Mouse (Mus musculus): ENCODE data around the gene Ints2. TPM values are rescaled to one million over a fixed set of nuclear protein-coding genes. Genes with fewer than 3 reads are reported as not detected.
"Not testable (repeated sequence)": the region's sequence is repeated elsewhere in the genome, so short reads cannot be mapped to it uniquely, and the experiment has no call there.

Gene Ints2
- polyA plus RNA-seq, 1 experiment from 2014 or later = 26.3 TPM

DNA sequence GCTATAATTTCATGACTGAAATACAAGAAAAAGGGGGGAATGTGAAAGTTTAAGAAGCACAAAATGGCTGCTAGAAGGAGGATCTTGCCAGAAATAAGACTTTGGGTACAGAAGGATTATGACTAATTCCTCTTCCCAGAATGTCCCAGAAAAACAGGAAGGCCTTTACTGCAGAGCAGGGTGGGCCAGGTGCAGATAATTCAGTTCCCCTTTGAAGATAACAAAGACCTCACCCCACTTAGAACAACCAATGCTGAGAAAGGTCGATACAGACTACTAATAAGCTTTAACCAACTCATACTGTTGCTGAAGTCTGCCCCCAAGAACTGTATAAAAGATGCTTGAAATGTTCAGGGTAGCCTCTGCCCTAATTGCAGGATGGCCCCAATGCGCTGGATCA lies 48.3 kb downstream of the Ints2 start:
- no peaks in the 10 kb centered on the region for H3K27me3 ChIP-seq (replicated peaks)
- no peak overlapping the region for H3K9ac ChIP-seq
- H3K4me3 ChIP-seq = no peak overlapping the region
- ATAC-seq = no peak
- no peak overlapping the region for H3K27ac ChIP-seq
- peaks cover 85% of the 10 kb centered on the region for H3K36me3 ChIP-seq
- WGBS (ENCODE audit: insufficient replicate concordance) = 64% methylated on average over 2 of the region's 2 CpGs
- H3K9me3 ChIP-seq (replicated peaks) = no peaks in the 10 kb centered on the region
- no peak overlapping the region for H3K4me2 ChIP-seq
- H3K4me1 ChIP-seq = 0 out of 2 replicates have a peak, but pooled peaks cover 4% of the 10 kb centered on the region

DNA sequence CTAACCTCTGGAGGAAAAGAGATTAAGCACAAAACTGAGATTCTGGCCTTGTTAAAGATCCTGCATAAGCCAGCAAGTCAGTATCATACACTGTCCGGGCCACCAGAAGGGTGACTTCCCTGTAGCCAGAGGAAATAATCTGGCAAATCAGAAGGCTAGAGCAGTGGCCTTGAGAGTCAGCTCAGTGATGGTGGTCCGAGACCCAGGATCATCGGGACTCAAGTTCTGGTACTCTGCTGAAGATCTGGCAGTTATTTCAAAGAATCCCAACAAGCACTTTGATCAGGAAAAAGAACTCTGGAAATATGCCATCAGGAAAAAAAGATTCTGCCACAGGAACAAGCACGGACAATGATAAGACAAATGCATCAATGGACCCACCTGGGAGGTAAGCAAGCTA lies 51.5 kb downstream of the Ints2 start:
- no peaks in the 10 kb centered on the region for H3K27me3 ChIP-seq (replicated peaks)
- WGBS (ENCODE audit: insufficient replicate concordance) = 86% methylated on average over 4 of the region's 4 CpGs
- ATAC-seq = no peak
- no peak overlapping the region for H3K4me3 ChIP-seq
- no peak overlapping the region for H3K9ac ChIP-seq
- H3K27ac ChIP-seq = no peak overlapping the region
- H3K4me1 ChIP-seq = peaks cover 19% of the 10 kb centered on the region
- peaks cover 78% of the 10 kb centered on the region for H3K36me3 ChIP-seq
- no peaks in the 10 kb centered on the region for H3K9me3 ChIP-seq (replicated peaks)
- no peak overlapping the region for H3K4me2 ChIP-seq

DNA sequence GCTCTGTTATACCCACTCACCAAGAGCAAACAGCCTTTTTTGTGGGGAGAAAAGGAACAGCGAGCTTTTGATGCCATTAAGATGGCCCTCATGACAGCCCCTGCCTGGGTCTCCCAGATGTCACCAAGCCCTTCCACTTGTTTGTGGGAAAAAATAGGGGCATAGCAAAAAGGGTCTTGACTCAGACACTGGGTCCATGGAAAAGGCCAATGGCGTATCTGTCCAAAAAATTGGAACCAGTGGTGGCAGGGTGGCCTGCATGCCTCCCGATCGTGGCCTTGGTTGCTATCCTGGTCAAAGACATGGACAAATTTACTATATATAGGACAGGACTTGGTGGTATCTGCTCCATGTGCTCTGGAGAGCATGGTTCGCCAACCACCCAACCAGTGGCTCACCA lies 52.3 kb downstream of the Ints2 start:
- no peak overlapping the region for H3K9ac ChIP-seq
- H3K27me3 ChIP-seq (replicated peaks) = no peaks in the 10 kb centered on the region
- 89% methylated on average over 5 of the region's 5 CpGs for WGBS (ENCODE audit: insufficient replicate concordance)
- H3K4me2 ChIP-seq = no peak overlapping the region
- no peaks in the 10 kb centered on the region for H3K9me3 ChIP-seq (replicated peaks)
- H3K36me3 ChIP-seq = peaks cover 76% of the 10 kb centered on the region
- H3K4me3 ChIP-seq = no peak overlapping the region
- H3K4me1 ChIP-seq = peaks cover 24% of the 10 kb centered on the region
- H3K27ac ChIP-seq = no peak overlapping the region
- ATAC-seq = no peak

DNA sequence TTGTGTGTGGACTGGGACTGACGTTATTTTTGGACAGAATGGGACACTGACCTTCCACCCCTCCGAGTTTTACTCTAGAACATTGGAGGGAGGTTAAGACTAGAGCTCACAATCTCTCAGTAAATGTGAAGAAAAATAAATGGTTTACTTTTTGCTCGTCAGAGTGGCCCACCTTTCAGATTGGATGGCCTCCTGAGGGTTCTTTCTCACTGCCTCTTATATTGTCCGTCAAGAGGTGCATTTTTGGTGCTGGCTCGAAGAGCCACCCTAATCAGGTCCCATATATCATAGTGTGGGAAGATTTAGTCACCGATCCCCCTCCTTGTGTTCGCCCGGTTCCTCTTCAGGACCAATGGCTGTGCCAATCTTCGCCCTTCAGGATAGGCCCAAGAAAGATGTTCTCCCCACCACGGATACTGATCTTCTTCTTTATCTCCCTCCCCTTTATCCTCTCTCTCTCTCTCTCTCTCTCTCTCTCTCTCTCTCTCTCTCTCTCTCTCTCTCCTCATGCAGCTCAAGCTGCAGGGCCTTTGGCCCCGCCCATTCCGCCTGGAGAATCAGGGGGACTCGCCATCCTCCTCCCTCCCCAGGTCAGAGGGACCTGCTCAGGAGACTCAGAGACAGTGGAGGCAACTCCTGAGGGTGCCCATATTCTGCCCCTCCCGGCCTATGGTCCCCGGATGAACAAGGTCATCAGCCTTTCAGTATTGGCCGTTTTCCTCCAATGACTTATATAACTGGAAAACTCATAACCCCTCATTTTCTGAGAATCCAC lies 55.3 kb downstream of the Ints2 start:
- no peak for ATAC-seq
- WGBS (ENCODE audit: insufficient replicate concordance) = 26% methylated on average over 16 of the region's 16 CpGs
- peak overlapping the region; percentile 85 for H3K9ac ChIP-seq
- peak overlapping the region; percentile 89 for H3K4me2 ChIP-seq
- peaks cover 64% of the 10 kb centered on the region for H3K36me3 ChIP-seq
- H3K27me3 ChIP-seq (replicated peaks) = no peaks in the 10 kb centered on the region
- peak overlapping the region; percentile 86 for H3K27ac ChIP-seq
- H3K4me1 ChIP-seq = peaks cover 28% of the 10 kb centered on the region
- H3K4me3 ChIP-seq = peak overlapping the region; percentile 88
- H3K9me3 ChIP-seq (replicated peaks) = no peaks in the 10 kb centered on the region

DNA sequence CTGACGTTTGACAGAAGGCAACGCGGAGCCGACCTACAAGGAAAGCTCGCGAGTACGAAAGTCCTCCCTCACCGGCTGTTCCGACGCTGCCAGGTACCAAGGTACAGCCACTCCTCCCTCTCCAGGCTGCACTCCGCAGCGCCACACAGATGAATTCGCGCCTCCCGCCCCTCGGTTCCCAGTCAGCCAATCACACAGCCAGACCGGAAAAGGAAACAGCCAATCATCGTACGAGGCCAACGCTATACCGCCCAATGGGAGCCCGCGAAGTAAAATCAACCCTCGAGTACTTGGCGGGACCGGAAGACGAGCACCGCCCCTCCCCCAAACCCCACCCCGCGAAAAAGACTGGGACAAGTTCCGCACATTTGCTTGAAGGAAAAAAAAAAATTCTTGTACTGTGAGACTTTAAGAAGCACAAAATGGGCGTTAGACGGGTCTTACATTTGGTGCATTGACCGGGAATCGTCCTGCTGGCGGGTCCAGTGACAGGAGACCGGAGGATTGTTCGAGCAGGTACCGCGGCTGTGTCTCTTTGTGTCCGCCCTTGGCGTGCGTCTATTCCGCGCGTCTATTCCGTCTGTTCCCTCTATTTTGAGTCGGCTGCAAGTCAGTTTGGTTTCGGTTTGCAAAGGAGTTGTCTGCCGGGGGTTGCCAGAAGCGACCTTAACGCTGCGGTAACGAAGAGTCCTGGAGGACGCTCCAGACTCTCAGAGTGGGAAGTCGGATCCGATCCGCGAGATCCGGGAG lies 56.2 kb downstream of the Ints2 start, which contains the start of gene Brip1:
Gene Brip1 (minus strand): TSS at position 157 of the 750 bp plus-strand sequence.
- peak; percentile 96 for ATAC-seq
- Histone ChIP-seq H3K27ac (peak within 1 kb of the TSS; percentile 86), H3K4me2 (peak within 1 kb of the TSS; percentile 89), H3K4me3 (peak within 1 kb of the TSS; percentile 88), H3K36me3 (peaks cover 62% of the 10 kb centered on the region), H3K9ac (peak within 1 kb of the TSS; percentile 88), H3K4me1 (peaks cover 28% of the 10 kb centered on the region), H3K27me3 (replicated peaks) (no peaks in the 10 kb centered on the region), H3K9me3 (replicated peaks) (no peaks in the 10 kb centered on the region)
- WGBS (ENCODE audit: insufficient replicate concordance) = under 1% methylated on average over 60 of the region's 60 CpGs

DNA sequence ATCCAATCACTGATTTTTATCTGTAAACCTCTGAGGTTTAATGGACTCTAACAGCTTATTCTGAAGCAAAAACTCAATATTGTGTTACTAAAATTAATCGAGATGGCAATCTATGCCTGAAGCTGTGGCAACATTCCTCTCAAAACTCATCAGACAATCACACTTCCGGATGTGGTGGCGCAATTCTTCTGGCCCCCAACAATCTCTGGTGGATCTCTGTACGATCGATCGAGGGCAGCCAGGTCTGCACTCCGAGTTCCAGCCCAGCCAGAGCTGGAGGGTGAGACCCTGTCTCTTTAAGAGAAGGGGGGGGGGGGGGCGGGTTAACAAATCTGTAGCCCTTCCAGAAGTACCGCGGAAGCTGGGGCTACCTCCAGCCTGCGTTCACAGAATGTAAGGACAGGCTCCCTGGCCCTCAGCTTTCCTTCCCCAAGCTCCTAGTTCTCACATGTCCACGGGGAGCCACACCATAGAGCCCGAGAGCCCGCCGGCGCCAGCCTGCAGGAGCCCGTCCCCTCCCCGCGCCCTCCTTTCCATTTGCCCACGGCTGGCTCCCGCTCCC lies 56.8 kb downstream of the Ints2 start:
- Histone ChIP-seq H3K4me3 (peak overlapping the region; percentile 88), H3K27me3 (replicated peaks) (no peaks in the 10 kb centered on the region), H3K27ac (peak overlapping the region; percentile 86), H3K4me2 (peak overlapping the region; percentile 89), H3K9me3 (replicated peaks) (no peaks in the 10 kb centered on the region), H3K4me1 (peaks cover 28% of the 10 kb centered on the region), H3K36me3 (peaks cover 57% of the 10 kb centered on the region), H3K9ac (peak overlapping the region; percentile 88)
- peak; percentile 67 for ATAC-seq
- under 1% methylated on average over 21 of the region's 21 CpGs for WGBS (ENCODE audit: insufficient replicate concordance)

DNA sequence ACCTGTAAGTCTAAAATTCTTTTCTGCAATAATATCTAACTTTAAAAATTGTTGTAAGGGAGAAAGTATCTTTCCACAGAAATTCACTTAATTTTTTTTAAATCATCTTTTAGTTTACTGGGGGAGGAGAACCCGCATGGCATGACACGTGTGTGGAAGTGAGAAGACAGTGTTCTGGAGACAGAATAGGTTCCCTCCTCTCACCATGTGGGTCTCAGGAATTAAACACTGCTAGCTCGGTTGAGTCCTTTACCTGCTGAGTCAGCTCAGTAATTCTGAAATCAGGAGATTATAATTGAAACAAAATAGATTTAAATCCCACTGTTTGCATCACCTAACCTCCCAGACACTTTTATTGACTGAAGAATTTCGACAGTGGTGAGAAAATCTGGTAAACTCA lies 57.6 kb downstream of the Ints2 start:
- Histone ChIP-seq H3K36me3 (peaks cover 56% of the 10 kb centered on the region), H3K9me3 (replicated peaks) (no peaks in the 10 kb centered on the region), H3K4me1 (peaks cover 28% of the 10 kb centered on the region), H3K9ac (peak overlapping the region; percentile 88), H3K27ac (no peak overlapping the region), H3K4me3 (peak overlapping the region; percentile 88), H3K4me2 (peak overlapping the region; percentile 89), H3K27me3 (replicated peaks) (no peaks in the 10 kb centered on the region)
- no peak for ATAC-seq
- WGBS (ENCODE audit: insufficient replicate concordance) = 58% methylated on average over 4 of the region's 4 CpGs

DNA sequence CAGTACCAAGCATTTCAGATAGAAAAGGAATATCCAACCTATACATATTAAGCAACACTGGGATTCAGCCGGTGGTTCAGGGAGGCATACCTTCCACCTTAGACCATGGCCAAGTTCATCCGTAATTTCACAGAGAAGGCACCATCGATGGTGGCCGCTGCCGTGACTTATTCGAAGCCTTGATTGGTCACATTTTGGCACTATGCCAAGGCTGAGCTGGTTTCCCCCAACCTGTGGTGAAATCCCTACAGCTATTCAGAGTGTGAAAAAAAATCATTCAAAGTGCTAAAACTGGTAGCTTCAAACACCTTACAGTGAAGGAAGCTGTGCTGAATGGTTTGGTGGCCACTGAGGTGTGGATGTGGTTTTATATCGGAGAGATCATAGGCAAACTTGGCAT lies 72.2 kb downstream of the Ints2 start:
- H3K27me3 ChIP-seq (replicated peaks); H3K4me2 ChIP-seq; H3K9me3 ChIP-seq (replicated peaks); H3K27ac ChIP-seq; H3K4me3 ChIP-seq; H3K9ac ChIP-seq; H3K4me1 ChIP-seq; ATAC-seq: not testable (repeated sequence)
- peaks cover 17% of the 10 kb centered on the region for H3K36me3 ChIP-seq
- WGBS (ENCODE audit: insufficient replicate concordance) = 90% methylated on average over 7 of the region's 7 CpGs

DNA sequence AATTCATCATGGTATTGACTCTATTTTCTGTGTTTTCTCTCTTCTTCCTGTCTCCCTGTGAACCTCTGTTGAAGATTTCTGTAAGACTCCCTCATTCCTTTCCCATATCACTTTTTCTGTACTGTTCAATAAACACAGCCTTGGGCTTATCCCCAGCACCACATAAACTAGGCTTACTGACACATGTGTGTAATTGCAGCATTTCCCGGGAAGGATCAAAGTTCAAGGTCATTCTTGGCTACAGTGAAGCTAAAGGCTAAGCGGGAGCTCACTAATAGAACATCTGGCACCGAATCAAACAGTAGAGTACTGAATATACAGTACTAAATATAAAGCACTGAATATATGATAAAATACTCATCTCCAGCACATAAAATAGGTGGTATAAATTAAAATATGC lies 81.5 kb downstream of the Ints2 start:
- peaks cover 4% of the 10 kb centered on the region for H3K4me1 ChIP-seq
- no peaks in the 10 kb centered on the region for H3K9me3 ChIP-seq (replicated peaks)
- no peak overlapping the region for H3K9ac ChIP-seq
- no peak overlapping the region for H3K4me3 ChIP-seq
- H3K36me3 ChIP-seq = peaks cover 4% of the 10 kb centered on the region; the same call in 1 of the 2 replicates
- no peaks in the 10 kb centered on the region for H3K27me3 ChIP-seq (replicated peaks)
- WGBS (ENCODE audit: insufficient replicate concordance) = 71% methylated on average over 3 of the region's 3 CpGs
- ATAC-seq = no peak
- H3K4me2 ChIP-seq = no peak overlapping the region
- H3K27ac ChIP-seq = no peak overlapping the region

DNA sequence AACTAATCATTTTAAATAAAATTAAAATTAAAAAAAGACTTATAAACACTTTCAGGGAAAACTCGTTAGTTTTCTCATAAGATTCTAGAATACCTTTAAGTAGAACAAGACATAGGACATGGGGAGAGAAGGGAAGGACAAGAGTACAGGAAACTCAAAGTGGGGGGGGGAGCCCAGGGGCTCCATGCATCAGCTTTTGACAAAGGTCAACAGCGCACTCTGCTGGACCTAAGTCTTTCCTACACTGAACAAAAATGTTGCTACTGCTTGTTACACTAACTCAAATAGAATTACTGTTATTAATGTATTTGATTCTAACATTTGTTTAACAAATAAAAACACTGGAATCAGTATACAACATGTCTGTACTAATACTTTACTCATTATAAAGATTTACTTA lies 83.2 kb downstream of the Ints2 start:
- no peaks in the 10 kb centered on the region for H3K27me3 ChIP-seq (replicated peaks)
- no peak overlapping the region for H3K4me2 ChIP-seq
- no peaks in the 10 kb centered on the region for H3K9me3 ChIP-seq (replicated peaks)
- ATAC-seq = no peak
- H3K27ac ChIP-seq = no peak overlapping the region
- 49% methylated on average over 2 of the region's 2 CpGs for WGBS (ENCODE audit: insufficient replicate concordance)
- no peak overlapping the region for H3K4me3 ChIP-seq
- peaks cover 10% of the 10 kb centered on the region for H3K4me1 ChIP-seq
- H3K9ac ChIP-seq = no peak overlapping the region
- peaks cover 4% of the 10 kb centered on the region; the same call in 1 of the 2 replicates for H3K36me3 ChIP-seq

DNA sequence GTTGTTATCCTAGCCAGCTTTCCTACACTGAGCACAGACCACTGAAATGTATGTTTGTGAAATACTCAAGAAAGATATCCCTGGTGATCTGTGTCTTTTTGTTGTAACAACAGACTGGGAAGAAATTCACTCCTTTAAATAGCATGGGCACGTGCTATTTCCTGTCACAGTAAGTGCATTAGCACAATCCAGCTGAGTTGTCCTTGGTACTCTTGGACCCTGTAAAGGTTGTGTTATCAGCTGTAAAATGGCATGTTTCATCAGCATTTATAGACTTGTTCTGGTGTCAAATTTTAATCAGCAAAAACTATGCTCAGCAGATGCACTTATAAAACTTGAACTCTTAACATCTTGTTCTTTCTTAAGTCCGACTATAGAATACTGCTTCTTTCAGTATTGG lies 86.6 kb downstream of the Ints2 start:
- peaks cover 4% of the 10 kb centered on the region; the same call in 1 of the 2 replicates for H3K36me3 ChIP-seq
- 73% methylated on average over 2 of the region's 2 CpGs for WGBS (ENCODE audit: insufficient replicate concordance)
- H3K27ac ChIP-seq = peak overlapping the region; percentile 1; the same call in 1 of the 2 replicates
- no peaks in the 10 kb centered on the region for H3K27me3 ChIP-seq (replicated peaks)
- H3K9ac ChIP-seq = no peak overlapping the region
- no peak for ATAC-seq
- peaks cover 10% of the 10 kb centered on the region for H3K4me1 ChIP-seq
- no peak overlapping the region for H3K4me3 ChIP-seq
- H3K9me3 ChIP-seq (replicated peaks) = no peaks in the 10 kb centered on the region
- H3K4me2 ChIP-seq = no peak overlapping the region

Measured in liver, embryonic 12.5 days (tissue).